Mouse (Mus musculus) neutrophil, adult 5-6 weeks (primary cell): ENCODE measurements around the gene Exoc6b. TPM values are rescaled to one million over a fixed set of nuclear protein-coding genes. Genes with fewer than 3 reads are reported as not detected.
"Not testable (repeated sequence)": the region's sequence is repeated elsewhere in the genome, so short reads cannot be mapped to it uniquely, and the experiment has no call there.

ENCODE experiments used
- ATAC-seq: fragments of 151-379, 151-347 bp; 2 replicates; pipeline ENCODE4 v1.8.0; 2017; ENCODE audit warnings: mild to moderate bottlenecking, moderate TSS enrichment; ENCODE audit not compliant: insufficient number of reproducible peaks, poor library complexity, low FRiP score, severe bottlenecking; ENCODE audit errors: extremely low read depth
- total RNA-seq: library from RNA; stranded (forward); fragments of 200-1000 nt; gene quantifications from 2 replicates; pipeline ENCODE4 v1.2.3, GENCODE M21; 2017

Gene Exoc6b
- total RNA-seq, 1 experiment from 2014 or later = 15.5 TPM

DNA sequence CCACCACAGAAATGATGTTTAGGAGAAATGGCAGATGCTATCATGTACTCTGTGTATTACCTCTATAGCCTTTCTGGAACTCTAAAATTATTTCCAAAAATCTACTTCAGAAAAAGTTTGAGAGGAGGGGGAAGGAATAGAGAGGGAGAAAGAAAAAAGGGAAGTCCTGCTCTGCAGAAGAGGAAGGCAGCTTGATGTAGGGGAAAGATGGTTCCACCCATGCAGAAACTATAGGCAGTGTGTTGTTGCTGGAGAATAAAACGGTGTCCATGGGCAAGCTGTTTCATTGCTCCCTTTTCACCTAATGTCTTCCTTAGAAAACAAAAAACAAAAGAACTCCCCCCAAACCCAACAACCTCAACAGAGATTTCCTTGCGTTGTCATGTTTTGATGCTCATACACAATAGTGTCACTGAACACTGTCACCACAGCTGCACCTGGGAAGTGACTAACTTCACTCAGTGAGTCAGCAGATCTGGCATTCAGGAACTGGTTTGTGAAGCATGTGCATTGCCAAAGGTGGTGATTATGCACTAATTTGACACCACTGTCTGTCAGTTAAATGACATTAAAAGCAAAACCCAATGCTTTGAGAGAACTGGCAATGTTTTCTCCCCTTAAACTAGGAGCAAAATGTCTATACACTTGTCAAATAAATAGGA lies 407.7 kb downstream of the Exoc6b start:
- ATAC-seq = peak; percentile 99

DNA sequence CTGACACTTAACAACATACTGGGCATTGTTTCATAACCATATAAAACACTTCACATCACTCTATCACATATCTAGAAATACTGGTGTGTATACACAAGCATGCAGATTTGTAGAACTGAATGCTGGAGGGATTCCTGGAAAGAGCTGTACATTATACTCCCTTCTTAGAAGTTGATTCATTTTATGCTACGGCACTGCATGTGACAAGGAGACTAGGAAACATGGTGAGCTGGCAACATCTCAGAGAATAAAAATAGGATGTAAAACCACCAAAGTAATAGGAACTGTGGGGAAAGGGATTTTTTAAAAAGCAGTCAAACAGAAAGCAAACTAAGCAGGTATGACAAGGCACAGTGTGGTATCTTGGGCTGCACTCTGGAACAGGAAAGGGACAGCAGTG lies 408.3 kb downstream of the Exoc6b start:
- no peak for ATAC-seq

- no peak for ATAC-seq
These were observed 412.2 kb downstream of the Exoc6b start for GRCm38 (mm10) chr6:84657091-84657490.

DNA sequence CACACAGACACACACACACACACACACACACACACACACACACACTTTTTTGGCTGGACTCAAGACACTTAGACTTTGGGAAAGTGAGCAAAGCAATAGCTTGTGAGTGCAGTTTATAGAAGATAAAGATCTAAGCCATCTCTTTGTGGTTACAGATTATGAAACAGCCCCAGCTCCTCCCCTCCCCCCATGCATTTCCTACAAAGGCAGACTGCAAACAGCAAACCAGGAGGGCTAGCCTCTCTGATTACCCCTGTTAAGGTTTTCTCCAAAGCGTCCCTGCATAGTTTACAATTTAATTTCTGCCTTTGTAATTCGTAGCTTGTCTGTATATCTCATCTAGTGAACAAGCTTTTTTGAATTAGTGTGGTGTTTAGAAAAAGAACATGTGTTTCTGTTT lies 412.6 kb downstream of the Exoc6b start:
- ATAC-seq = no peak

- no peak for ATAC-seq
These were observed 417.4 kb downstream of the Exoc6b start for GRCm38 (mm10) chr6:84651902-84652301.

- ATAC-seq = no peak
These were observed 422.1 kb downstream of the Exoc6b start for GRCm38 (mm10) chr6:84647197-84647596.

DNA sequence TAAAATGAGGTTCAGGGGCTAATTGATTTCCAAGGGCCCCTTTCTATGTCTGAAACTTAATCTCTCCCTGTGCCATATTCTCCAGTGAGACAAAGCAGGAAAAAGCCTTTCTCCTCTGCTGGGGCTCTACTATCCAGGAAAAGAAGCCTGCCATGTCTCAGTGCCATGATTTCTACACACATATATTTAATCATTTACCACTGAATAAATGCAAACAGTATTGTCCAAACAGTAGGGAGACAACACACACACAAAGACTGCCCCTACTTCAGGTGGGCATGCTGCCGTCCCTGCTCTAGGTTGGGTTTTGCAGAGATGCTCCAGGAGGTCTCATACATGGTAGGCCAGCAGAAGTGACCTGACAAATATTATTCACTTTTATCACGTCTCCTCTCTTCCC lies 422.6 kb downstream of the Exoc6b start:
- no peak for ATAC-seq

DNA sequence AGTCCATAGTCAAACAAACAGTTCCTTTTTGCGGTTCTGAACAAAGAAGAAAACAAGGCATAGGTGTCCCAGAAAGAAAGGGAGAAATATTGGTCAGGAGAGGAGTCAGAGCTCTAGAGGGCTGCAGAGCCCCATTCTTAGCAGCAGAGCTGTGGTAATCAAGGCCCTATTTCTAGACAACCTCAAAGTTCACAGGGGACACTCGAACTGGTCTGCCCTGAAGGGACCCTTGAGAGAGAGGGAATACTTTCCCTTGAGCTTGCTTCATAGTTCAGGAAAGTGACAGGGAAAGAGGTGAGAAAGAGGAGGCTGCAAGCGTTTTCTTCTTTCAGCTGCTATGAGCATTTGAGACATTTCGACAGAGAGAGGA lies 428.3 kb downstream of the Exoc6b start:
- no peak for ATAC-seq

DNA sequence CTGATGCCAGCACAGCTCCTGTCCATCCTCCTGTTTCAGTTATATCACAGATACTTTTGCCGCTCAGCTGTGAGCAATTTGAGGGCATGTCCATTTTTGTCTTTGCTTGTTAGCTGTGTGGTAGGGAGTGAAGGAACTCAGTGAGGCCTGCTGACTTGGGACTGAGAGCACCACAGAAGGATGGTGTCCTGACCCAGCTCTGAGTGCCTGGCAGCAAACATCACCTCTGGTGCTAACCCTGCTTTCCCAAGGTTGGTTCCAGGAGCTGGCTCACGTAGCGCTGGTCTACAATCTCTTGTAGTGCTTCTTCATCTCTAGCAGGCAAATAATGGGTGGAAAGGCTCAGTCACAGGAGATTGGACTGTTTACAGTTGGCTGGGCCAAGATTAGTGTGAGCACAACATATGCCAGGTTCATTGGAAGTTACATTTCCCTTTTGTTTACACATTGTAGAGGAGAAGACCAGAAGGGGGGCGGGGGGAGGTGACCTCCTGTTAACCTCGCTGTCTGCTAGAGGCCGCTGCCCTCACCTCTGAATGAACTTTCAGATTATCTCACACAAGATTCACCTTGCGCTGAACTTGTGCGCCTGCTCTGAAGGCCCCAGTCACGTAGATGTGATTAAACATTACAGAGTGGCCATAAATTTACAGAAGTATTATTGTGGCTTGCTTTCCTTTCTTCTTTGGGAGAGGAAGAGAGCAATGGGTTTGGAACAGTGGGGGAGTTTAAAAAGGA lies 428.8 kb downstream of the Exoc6b start:
- ATAC-seq = 0 out of 2 replicates have a peak, but pooled peaks have one; percentile 19

- no peak for ATAC-seq
These were observed 431.1 kb downstream of the Exoc6b start for GRCm38 (mm10) chr6:84638206-84638605.

DNA sequence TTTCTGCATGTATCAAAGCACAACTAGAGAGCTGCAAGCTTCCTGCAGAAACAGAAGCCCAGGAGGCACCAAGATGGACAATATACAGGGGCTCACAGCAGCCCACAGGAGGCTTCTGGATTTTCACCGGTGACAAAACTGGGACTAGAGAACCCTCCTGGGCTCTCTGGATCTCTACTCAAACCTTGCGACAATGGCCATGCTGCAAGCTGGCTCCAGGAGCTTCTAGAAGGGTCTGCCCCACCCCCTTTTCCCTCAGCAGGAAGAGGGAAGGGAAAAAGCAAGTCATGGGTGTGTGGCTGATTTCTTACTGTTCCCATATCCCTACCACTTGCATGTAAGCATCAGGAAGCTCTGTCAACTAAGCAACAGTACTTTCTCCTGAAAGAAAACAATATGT lies 437.7 kb downstream of the Exoc6b start:
- no peak for ATAC-seq

DNA sequence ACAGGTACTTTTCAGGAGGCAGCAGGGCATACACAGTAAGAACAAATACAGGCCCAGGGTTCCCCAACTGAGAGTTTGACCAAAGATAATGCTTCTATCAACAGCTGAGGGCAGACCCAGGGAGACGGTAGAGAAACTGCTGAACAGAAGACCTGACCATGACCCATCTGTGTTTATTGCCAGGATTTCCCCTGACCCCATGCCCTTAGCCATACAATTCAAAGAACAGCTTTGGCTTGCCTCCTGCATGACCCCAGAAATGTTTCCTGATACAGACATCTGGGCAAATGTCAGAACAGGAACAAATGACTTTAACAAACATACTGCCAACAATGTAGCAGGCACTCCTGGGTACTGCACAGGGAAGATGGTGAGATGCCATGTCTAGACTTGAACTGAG lies 439.0 kb downstream of the Exoc6b start:
- no peak for ATAC-seq

- ATAC-seq = no peak
These were observed 440.5 kb downstream of the Exoc6b start for GRCm38 (mm10) chr6:84628831-84629230.

GRCm38 (mm10) chr6:84626398-84626797 lies 442.9 kb downstream of the Exoc6b start:
- no peak for ATAC-seq

- ATAC-seq = no peak
These were observed 450.1 kb downstream of the Exoc6b start for GRCm38 (mm10) chr6:84619166-84619565.

- ATAC-seq = peak; percentile 43; the same call in 1 of the 2 replicates
These were observed 452.3 kb downstream of the Exoc6b start for GRCm38 (mm10) chr6:84617051-84617450.

DNA sequence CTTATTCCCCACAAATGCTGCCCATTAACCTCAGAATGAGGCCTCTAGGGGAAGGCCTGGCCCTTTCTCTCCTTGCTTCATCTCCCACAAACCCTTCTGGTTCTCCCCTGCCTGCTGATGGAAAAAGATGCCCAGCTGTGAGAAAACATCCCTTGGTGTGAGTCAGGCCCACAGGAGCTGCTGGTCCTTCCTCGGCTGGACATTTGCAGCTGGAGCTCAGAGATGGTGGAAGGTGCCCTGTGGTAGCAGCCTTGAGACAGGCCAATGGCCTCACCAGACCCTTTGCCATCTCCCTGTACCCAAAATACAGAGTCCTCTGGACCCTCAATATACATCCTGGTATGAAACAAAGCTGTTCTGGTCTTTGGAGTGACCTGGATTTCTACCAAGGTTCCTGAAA lies 452.7 kb downstream of the Exoc6b start:
- ATAC-seq = no peak

GRCm38 (mm10) chr6:84613561-84613960 lies 455.8 kb downstream of the Exoc6b start:
- ATAC-seq = no peak

DNA sequence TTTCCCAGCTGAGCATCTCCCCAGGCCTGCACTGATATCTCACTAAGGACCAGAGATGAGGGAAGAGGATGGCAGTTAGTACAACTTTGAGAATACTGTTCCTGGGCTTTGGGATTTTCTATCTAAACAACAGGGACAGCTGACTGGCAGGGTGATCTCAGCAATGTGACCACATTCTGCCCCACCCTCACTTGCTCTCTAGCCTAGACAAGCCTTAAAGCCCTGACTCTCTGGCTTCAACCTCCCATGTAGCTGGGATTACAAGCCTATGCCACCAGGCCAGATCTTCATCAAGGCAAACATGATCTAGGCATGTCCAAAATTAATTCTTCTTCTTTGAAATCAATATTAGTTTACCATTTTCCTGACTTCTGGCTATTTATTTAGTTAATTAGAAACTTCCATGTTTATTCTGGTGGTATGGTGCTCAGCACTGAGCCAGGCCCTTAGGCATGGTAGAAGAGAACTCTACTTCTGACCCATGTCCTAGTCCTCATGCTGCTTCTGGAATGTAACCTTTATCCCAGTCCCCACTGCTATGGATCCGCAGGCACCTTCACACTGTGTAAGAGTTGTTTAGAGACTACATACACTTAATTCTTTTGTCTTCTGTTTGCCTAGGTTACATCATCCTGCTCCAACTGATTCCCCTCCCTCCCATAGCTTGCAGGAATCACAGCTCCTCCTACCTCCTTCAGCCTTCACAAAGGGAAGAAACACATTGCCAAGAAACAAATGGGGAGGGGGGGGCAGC lies 468.0 kb downstream of the Exoc6b start:
- ATAC-seq = no peak

DNA sequence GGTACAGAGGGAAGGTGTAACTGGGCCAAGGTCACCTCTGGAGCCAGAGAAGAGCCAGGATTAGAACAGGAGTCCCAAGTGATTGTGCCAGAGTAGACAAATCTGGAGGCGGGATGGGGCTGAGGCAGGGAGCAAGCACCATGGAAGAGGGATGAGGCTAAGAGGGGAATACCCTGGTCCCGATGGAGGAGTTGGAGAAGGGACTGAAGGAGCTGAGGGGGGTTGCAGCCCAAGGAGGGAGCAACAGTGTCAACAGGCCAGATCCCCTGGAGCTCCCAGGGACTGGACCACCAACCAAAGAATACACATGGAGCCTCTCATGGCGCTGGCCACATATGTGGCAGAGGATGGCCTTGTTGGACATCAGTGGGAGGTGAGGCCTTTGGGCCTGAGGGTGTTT lies 470.0 kb downstream of the Exoc6b start:
- ATAC-seq = not testable (repeated sequence)
